Mouse (Mus musculus) thymus, adult 2 months (tissue): ENCODE data around the gene Prkd3.

Experiments used
- CTCF ChIP-seq: fragments of 200-500 bp; IDR thresholded peaks from 2 replicates; pipeline ENCODE4 v1.5.1; 2012; ENCODE audit warnings: mild to moderate bottlenecking, control low read depth, low read length, moderate library complexity, borderline replicate concordance; ENCODE audit not compliant: control insufficient read depth, poor library complexity, insufficient read depth; ENCODE audit errors: extremely low read depth
- POLR2A ChIP-seq: fragments of 200-500 bp; IDR thresholded peaks from 2 replicates; pipeline ENCODE4 v1.6.1; 2012; ENCODE audit warnings: mild to moderate bottlenecking, low read length, control low read depth, moderate library complexity; ENCODE audit not compliant: control insufficient read depth, poor library complexity, insufficient read depth; ENCODE audit errors: extremely low read depth

DNA sequence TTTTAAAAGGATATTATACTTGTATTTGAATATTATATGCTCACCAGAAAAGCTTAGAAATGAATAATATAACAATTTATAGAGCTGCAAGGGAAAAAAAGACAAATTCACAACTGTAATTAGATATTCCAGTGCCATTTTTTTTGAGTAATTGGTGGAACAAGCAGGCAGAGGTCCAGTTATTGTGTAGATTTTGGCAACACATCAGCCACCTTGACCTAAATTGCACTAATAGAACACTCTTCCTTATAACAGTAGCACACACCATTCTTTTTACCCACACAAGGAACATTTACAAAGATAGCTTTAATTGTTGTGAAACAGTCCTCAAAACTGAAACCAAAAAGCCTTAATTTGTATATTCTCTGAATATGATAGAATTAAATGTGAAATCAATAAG, 19.0 kb upstream of the Prkd3 start:
- no peak for TF ChIP-seq CTCF
- TF ChIP-seq POLR2A = no peak
